Comparison of ENCODE assay signal across 10 mouse cellular contexts in the genomic region with DNA sequence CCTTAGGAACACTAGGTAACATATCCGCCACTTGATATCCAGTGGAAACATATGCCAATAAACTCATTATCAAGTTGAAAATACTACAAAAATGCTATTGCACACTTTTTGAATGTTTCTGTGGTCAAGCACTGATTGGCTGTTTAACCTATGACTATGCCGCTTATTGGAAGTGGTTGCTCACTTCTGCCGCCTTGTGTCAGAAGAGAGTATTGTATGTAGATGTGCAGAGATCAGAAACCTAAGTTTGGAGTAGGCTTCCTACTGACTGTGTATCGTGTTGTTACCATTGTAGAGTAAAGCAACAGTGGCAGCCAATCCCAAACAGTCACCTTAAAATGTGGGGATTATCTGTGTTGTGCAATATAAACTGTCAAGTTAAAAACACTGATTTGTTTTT.
DNase-seq lines count a peak whose midpoint lies in the region; ATAC-seq and TF ChIP-seq lines count a peak whose summit lies in the region.
"Had no signal": no experiment of that assay in that cellular context is flagged by ENCODE, and none has a peak within 500 bp of the region (broad histone marks: within the 10 kb centered on the region; RNA-seq: fewer than 3 reads in every experiment).

No protein-coding gene starts in this region.

- TF ChIP-seq EP300 in liver, postnatal 0 days (IDR thresholded peaks at IDR 0.05; ENCODE audit: low read depth), result no peak

- peak; percentile 18 for DNase-seq in embryo, embryonic 10 days (ENCODE audit: low spot score)
- DNase-seq in embryo, embryonic 11 days, result no peak
- DNase-seq in liver, postnatal 0 days, result no peak
- DNase-seq in liver, embryonic 11.5 days (ENCODE audit: low spot score), result no peak
- peak; percentile 8 for DNase-seq in NIH3T3 (ENCODE audit: low read depth)
- DNase-seq in mesoderm, embryonic 11.5 days (ENCODE audit: low read depth, low spot score), result peak; percentile 2
- DNase-seq: B cell, adult 2 months had no signal

- 89% methylated on average over 4 of the region's 4 CpGs for WGBS in liver, postnatal 0 days (ENCODE audit: insufficient replicate concordance)
- 88% methylated on average over 4 of the region's 4 CpGs for WGBS in liver, embryonic 11.5 days
- 98% methylated on average over 4 of the region's 4 CpGs for WGBS in forebrain, embryonic 16.5 days

- no peaks in the 10 kb centered on the region; the same call in 1 of the 2 replicates for H3K9me3 ChIP-seq in liver, postnatal 0 days (ENCODE audit: low read length)
- H3K9me3 ChIP-seq in liver, embryonic 11.5 days (ENCODE audit: control insufficient read depth, low read length), result no peaks in the 10 kb centered on the region
- no peaks in the 10 kb centered on the region for H3K9me3 ChIP-seq in forebrain, embryonic 16.5 days (ENCODE audit: control insufficient read depth, low read length)

- H3K9ac ChIP-seq in liver, postnatal 0 days (replicated peaks), result no peak overlapping the region
- no peak overlapping the region for H3K9ac ChIP-seq in liver, embryonic 11.5 days (ENCODE audit: low read depth, low read length)
- H3K9ac ChIP-seq in forebrain, embryonic 16.5 days (replicated peaks; ENCODE audit: low read depth, low read length), result no peak overlapping the region

- H3K27ac ChIP-seq in liver, postnatal 0 days (ENCODE audit: low read depth), result no peak overlapping the region
- no peak overlapping the region for H3K27ac ChIP-seq in liver, embryonic 11.5 days (ENCODE audit: low read depth, low read length)
- H3K27ac ChIP-seq in forebrain, embryonic 16.5 days (ENCODE audit: low read length), result no peak overlapping the region
- H3K27ac ChIP-seq: left cerebral cortex, adult 2 months had no signal

- peak; percentile 47 for TF ChIP-seq CTCF in liver, postnatal 0 days (IDR thresholded peaks at IDR 0.05; ENCODE audit: low read depth)

- H3K4me3 ChIP-seq in liver, postnatal 0 days (ENCODE audit: low read depth, low read length), result no peak overlapping the region
- no peak overlapping the region for H3K4me3 ChIP-seq in liver, embryonic 11.5 days (ENCODE audit: low read depth, low read length)
- no peak overlapping the region for H3K4me3 ChIP-seq in forebrain, embryonic 16.5 days (replicated peaks; ENCODE audit: low read length)
- H3K4me3 ChIP-seq: left cerebral cortex, adult 2 months had no signal

- no peak for ATAC-seq in liver, postnatal 0 days
- ATAC-seq in liver, embryonic 11.5 days (replicated peaks; ENCODE audit: low FRiP score), result no peak
- ATAC-seq in forebrain, embryonic 16.5 days, result no peak
- ATAC-seq in cerebellum, adult (ENCODE audit: insufficient number of reproducible peaks, low FRiP score, low TSS enrichment), result no peak

- H3K4me1 ChIP-seq in liver, postnatal 0 days (ENCODE audit: insufficient read depth), result no peaks in the 10 kb centered on the region
- H3K4me1 ChIP-seq in liver, embryonic 11.5 days (replicated peaks; ENCODE audit: control insufficient read depth, insufficient read depth, low read length), result no peaks in the 10 kb centered on the region
- no peaks in the 10 kb centered on the region for H3K4me1 ChIP-seq in forebrain, embryonic 16.5 days (replicated peaks; ENCODE audit: control insufficient read depth, insufficient read depth, low read length)

- H3K36me3 ChIP-seq in liver, postnatal 0 days (replicated peaks; ENCODE audit: insufficient read depth, low read length), result no peaks in the 10 kb centered on the region
- no peaks in the 10 kb centered on the region for H3K36me3 ChIP-seq in liver, embryonic 11.5 days (ENCODE audit: control insufficient read depth, insufficient read depth, low read length)
- H3K36me3 ChIP-seq in forebrain, embryonic 16.5 days (ENCODE audit: control insufficient read depth, insufficient read depth), result no peaks in the 10 kb centered on the region

- no peak overlapping the region for H3K4me2 ChIP-seq in liver, postnatal 0 days (ENCODE audit: low read depth, low read length)
- no peak overlapping the region for H3K4me2 ChIP-seq in liver, embryonic 11.5 days
- H3K4me2 ChIP-seq in forebrain, embryonic 16.5 days (ENCODE audit: low read length), result no peak overlapping the region

- H3K27me3 ChIP-seq in liver, postnatal 0 days (ENCODE audit: insufficient read depth, low read length), result no peaks in the 10 kb centered on the region
- no peaks in the 10 kb centered on the region for H3K27me3 ChIP-seq in liver, embryonic 11.5 days (replicated peaks; ENCODE audit: control insufficient read depth, insufficient read depth, low read length)
- H3K27me3 ChIP-seq in forebrain, embryonic 16.5 days (replicated peaks; ENCODE audit: control insufficient read depth, insufficient read depth, low read length), result no peaks in the 10 kb centered on the region

Comparison
In these comparisons a context has a peak if more than half of its experiments do, and no peak if none do; other contexts are left out.
1. DNase-seq: peak in embryo, embryonic 10 days (single experiment), NIH3T3 (single experiment) and mesoderm, embryonic 11.5 days (single experiment); none in embryo, embryonic 11 days (single experiment), liver, postnatal 0 days (single experiment) and liver, embryonic 11.5 days (single experiment).